Mouse (Mus musculus) ovary, postnatal 14 days (tissue): ENCODE results near the gene Ces4a.
"Not testable (repeated sequence)": the region's sequence is repeated elsewhere in the genome, so short reads cannot be mapped to it uniquely, and the experiment has no call there.

ENCODE experiments used
- DNase-seq: peaks from one replicate; pipeline ENCODE4 v3.0.0; 2022; ENCODE audit warnings: low spot score

Gene Ces4a

DNA sequence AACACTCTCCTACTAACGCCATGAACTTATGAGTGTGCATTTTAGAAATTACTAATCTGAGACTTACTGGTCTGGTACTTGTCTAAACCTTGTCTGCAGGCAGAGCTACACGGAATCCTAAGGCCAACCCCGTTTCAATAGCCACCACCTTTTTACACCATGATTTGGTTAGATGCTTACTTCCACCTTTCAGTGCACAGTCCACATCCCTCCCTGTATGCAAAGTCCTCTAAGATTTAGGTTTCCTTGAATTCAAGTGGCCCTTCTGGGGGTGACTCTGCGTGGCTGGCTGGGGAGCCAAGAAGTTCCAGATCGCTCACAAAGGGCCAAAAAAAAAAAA, 38.4 kb downstream of the Ces4a start:
- DNase-seq, result no peak

GRCm38 (mm10) chr8:105170381-105171115, 38.9 kb downstream of the Ces4a start, which contains the start of gene Cbfb:
Cbfb (plus strand) TSS chr8:105170674.
- peak; percentile 91 for DNase-seq

- peak; percentile 46 for DNase-seq
These were observed 39.8 kb downstream of the Ces4a start for GRCm38 (mm10) chr8:105171116-105172002.

- DNase-seq, result no peak
These were observed 40.4 kb downstream of the Ces4a start for GRCm38 (mm10) chr8:105172003-105172362.

- DNase-seq, result not testable (repeated sequence)
These were observed 43.7 kb downstream of the Ces4a start for GRCm38 (mm10) chr8:105175287-105175686.

DNA sequence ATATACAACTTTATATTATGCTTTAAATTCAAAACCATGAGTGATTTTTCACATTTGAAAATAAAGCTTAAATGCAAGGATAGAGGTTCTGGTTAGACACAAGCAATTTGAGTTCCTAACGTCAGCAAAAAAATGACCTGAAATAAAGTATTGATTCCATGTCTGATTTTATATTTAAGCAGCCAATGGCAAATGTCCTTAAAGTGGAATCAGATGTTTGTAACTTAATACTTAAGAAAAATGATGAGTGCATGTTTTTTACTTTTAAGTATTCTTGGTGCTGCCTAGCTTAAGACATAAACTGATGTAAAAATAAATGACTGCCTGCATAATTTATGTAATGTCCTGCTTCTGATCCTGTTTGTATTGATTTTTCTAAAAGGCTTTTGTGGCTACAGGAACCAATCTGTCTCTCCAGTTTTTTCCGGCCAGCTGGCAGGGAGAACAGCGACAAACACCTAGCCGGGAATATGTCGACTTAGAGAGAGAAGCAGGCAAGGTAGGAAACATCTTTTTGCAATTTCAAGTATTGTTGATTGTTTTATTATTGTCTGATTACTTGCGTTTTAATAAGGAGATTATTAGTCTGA, 46.7 kb downstream of the Ces4a start:
- DNase-seq, result no peak

DNA sequence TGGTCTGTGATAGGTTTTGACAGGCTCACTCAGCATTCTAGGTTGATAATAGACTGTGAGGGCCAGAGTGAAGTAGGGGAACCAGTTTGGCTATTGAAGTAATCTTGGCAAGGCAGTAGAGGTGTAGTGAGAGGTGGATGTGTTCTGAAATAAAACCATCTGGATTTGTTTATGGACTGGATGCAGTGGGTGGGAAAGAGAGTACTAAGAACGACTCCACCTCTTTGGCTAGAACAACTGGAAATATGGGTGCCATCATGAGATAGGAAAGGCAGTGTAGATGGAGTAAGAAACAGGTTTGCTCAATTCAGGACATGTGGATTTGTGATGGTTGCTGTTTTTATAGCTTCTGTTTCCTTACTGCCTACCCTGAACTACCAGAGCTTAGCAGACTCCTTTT, 50.6 kb downstream of the Ces4a start:
- no peak for DNase-seq

- no peak for DNase-seq
These were observed 54.9 kb downstream of the Ces4a start for GRCm38 (mm10) chr8:105186467-105187005.

GRCm38 (mm10) chr8:105192182-105192581, 60.6 kb downstream of the Ces4a start:
- DNase-seq, result no peak
